Mouse (Mus musculus) spleen, postnatal 4 days (tissue): ENCODE measurements around the gene Rpsa.
"Not testable (repeated sequence)": the region's sequence is repeated elsewhere in the genome, so short reads cannot be mapped to it uniquely, and the experiment has no call there.

ENCODE experiments used
- DNase-seq, 2 experiments: peaks; one replicate each; pipeline ENCODE4 v3.0.0; 2022; ENCODE audit warnings: low spot score in 2 of 2

Rpsa gene

GRCm38 (mm10) chr9:120127538-120128251, at the start of gene Rpsa:
Gene Rpsa, plus strand, starts transcription at chr9:120127689.
- DNase-seq = peak; percentile 94 to 97

GRCm38 (mm10) chr9:120078241-120078640, 49.2 kb upstream of the Rpsa start:
- DNase-seq = no peak

DNA sequence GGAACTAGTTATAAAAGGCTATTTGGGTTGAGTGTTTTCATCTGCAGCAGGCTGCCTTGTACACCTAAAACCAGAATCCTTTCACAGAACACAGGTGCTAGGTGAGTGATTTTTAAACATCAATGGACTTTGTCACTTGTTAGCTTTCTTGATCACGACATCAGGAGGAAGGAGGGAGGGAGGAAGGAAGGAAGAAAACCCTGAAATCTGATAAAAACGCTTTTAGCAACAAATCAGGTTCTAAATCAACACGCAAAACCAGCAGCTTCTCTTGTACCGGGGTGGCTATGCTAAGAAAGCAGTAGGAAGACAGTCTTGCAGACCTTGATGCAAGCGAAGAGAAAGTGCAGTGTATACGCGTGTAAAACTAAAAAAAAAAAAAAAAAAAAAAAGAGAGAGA, 47.6 kb upstream of the Rpsa start:
- no peak for DNase-seq

GRCm38 (mm10) chr9:120080546-120081108, 46.9 kb upstream of the Rpsa start:
- no peak for DNase-seq

DNA sequence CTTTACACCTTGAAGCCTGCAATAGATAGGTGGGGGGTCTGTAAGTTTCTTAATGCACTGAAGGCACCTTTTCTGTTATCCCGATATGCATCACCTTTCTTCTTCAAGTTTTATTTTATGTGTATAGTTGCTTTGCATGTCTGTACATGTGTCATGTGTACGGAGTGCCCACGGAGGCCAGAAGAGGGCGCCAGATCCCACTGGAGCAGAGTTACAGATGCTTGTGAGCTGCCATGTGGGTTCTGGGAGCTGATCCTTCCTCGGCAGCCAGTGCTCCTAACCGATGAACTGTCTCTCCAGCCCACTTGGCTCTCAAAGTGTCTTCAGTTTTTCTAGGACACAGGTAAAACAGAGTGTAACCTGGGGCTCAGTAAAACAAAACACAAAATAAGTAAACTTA, 46.2 kb upstream of the Rpsa start:
- DNase-seq = no peak

GRCm38 (mm10) chr9:120081967-120082366, 45.5 kb upstream of the Rpsa start:
- DNase-seq = no peak

- DNase-seq = no peak
Measured at GRCm38 (mm10) chr9:120082691-120083090, 44.8 kb upstream of the Rpsa start.

GRCm38 (mm10) chr9:120083158-120083894, 44.2 kb upstream of the Rpsa start:
- no peak for DNase-seq

GRCm38 (mm10) chr9:120084406-120084805, 43.1 kb upstream of the Rpsa start:
- no peak for DNase-seq

DNA sequence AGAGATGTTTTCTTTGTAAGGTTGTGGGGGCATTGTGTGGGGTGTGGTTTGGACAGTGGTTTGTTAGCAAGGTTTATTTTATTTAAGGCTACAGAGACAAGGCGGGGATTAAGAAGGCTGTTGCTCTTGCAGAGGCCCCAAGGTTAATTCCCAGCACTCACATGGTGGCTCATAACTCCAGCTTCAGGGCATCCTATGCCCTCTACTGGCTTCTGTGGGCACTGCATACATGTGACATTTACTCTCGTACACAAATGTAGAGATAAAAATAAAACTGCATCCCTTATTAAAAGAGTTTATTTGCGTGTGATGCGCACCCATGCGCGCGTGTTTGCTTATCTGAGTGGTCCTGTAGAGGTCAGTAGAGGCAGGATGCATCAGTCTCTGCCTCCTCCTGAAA, 38.4 kb upstream of the Rpsa start:
- DNase-seq = no peak

GRCm38 (mm10) chr9:120091086-120091485, 36.4 kb upstream of the Rpsa start:
- DNase-seq = no peak

- no peak for DNase-seq
Measured at GRCm38 (mm10) chr9:120091696-120092238, 35.7 kb upstream of the Rpsa start, which contains the start of gene Ccr8. Gene Ccr8, plus strand, starts transcription at chr9:120092114.

- no peak for DNase-seq
Measured at GRCm38 (mm10) chr9:120093701-120094100, 33.8 kb upstream of the Rpsa start.

GRCm38 (mm10) chr9:120095886-120096285, 31.6 kb upstream of the Rpsa start:
- DNase-seq = no peak

GRCm38 (mm10) chr9:120098682-120099081, 28.8 kb upstream of the Rpsa start:
- peak; percentile 44 to 79 for DNase-seq

GRCm38 (mm10) chr9:120099304-120099703, 28.2 kb upstream of the Rpsa start:
- no peak for DNase-seq

DNA sequence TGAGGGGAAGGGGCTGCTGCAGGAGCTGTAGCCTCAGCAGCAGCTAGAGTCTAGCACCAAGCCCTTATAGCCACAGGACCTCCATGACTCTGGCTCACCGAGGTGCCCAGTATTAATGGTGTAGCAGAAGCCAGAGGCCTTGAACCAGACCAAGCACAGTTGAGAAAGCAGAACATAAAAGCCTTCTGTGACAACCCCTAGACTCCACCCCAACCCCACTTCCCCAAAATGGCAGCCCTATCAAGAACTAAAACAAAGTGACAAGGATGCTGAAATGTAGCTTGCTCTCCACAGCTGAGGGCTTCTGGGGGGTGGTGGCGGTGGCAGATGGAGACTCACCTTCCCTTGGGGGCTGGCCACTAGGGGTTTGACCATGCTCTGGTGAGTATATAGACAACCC, 26.3 kb upstream of the Rpsa start:
- DNase-seq = no peak

DNA sequence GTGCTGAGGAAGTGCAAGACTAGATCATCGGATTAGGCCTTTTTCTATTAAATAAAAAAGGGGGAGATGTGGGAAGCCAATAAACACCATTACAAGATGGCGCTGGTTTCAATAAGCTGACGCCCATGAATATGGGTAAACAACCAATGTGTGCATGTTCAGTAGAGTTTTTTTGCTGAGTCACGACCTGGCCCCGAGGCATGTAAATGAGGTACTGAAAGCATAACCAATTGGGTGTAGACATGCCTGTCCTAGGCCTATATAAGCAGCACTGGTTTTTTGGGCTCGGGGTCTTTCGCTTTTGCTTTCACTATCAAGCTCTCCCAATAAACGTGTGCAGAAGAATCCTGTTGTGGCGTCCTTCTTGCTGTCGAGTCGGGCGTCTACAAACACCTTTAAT, 18.5 kb upstream of the Rpsa start:
- DNase-seq = not testable (repeated sequence)

DNA sequence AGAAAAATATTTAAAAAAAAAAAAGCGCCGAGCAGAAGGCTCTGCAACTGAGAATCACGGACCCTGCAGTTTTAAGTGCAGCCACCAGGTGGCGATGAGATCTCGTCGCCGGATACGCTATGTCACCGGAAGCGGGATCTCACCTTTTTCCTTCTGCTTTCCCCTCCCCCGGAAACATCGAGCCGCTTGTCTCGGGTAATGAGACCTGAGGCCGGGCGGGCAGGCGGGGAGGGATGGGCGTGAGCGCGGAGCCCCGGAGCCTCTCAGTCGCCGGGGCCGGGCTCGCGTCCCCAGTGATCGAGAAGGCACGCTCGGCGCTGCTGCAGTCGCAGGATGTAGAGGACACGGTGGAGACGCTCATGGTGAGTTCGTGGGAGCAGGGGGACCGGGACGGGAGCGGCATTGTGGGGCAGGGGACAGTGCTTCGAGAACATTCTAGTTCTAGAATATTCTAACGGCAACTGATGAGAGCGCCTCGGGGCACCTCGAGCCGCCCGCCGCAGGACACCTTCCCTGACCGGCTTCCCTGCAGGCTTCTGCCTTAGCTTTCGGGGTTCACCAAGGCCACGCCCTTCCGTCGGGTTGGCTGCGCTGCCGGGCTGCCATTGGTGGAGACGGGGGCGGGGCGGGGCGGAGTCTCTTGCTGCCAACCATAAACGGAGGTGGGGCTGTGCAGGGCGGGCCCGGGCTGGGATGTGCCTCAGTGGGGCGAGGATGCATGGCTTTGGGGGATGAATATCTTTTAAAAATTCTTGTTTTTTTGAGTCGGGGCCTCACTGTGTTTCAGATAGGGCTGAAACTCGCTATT, 17.1 kb upstream of the Rpsa start, which contains the start of gene Slc25a38:
Gene Slc25a38, plus strand, starts transcription at position 164 of the 808 bp plus-strand sequence.
- DNase-seq = peak; percentile 98 to 99

DNA sequence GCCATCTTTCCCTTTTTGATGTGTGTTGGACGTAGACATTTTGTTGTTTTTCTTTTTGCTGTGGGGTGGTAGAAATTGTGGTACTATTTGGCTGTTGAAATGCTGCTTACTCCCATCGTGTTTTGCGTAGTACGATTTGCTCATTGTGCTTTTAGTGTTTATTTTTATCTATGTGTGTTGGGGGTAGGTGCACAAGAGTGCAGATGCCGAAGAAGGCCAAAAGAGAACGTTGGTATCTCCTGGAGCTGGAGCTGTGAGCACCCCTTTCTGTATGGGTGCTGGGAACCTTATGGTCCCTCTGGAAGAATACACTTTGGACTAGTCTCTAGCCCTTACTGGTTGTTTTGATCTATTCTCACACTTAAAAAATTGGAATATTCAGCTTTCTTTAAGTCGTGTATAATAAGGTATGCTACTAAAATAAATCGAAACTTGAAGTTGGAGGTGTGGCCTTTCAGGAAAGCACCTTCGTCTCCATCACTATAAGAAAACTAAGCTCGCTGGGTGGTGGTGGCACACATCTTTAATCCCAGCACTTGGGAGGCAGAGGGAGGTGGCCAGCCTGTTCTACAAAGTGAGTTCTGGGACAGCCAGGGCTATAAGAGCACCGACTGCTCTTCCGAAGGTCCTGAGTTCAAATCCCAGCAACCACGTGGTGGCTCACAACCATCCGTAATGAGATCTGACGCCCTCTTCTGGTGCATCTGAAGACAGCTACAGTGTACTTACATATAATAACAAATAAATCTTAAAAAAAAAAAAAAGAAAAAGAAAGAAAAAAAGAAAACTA, 16.1 kb upstream of the Rpsa start:
- DNase-seq = no peak

GRCm38 (mm10) chr9:120112472-120112871, 15.0 kb upstream of the Rpsa start:
- peak; percentile 20 to 57 for DNase-seq
